Mouse (Mus musculus) megakaryocyte progenitor cell, adult 5-6 weeks (primary cell): ENCODE measurements around the gene Rnf43. TPM values are rescaled to one million over a fixed set of nuclear protein-coding genes. Genes with fewer than 3 reads are reported as not detected.

ENCODE experiments used
- ATAC-seq: replicated peaks from 2 replicates; pipeline ENCODE4 v1.8.0; 2016; ENCODE audit warnings: mild to moderate bottlenecking, moderate TSS enrichment, inconsistent platforms; ENCODE audit not compliant: poor library complexity
- total RNA-seq, 2 experiments: library from RNA; stranded (forward) in 1 of 2; stranded (reverse) in 1 of 2; fragments of 157-497, 149-512 nt in 1 of 2; fragments of 200-1000 nt in 1 of 2; gene quantifications; 2 replicates each; pipeline versions ENCODE4 v1.2.3 to v1.2.4; 2015 to 2017

Rnf43 gene
- total RNA-seq, 2 experiments from 2014 or later = 3.0 to 5.1 TPM

GRCm38 (mm10) chr11:87744964-87745363 lies 82.4 kb downstream of the Rnf43 start:
- ATAC-seq = no peak

- no peak for ATAC-seq
Observed at GRCm38 (mm10) chr11:87745632-87746555, 83.4 kb downstream of the Rnf43 start.

DNA sequence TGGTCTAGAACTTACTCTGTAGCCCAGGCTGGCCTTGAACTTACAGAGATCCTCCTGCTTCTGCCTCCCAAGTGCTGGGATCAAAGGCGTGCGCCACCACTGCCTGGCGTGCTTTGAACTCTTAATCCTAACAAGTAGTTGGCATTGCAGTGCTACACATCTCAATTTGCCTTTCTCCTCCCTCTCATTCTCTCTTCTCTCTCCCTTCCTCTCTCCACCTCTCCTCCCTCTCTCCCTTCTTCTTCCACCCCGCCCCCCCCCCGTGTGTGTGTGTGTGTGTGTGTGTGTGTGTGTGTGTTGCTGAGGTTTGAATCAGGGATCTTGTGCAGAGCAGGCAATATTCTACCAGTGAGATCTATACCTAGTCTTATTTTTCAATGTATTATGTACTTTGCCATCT lies 84.8 kb downstream of the Rnf43 start:
- ATAC-seq = no peak

DNA sequence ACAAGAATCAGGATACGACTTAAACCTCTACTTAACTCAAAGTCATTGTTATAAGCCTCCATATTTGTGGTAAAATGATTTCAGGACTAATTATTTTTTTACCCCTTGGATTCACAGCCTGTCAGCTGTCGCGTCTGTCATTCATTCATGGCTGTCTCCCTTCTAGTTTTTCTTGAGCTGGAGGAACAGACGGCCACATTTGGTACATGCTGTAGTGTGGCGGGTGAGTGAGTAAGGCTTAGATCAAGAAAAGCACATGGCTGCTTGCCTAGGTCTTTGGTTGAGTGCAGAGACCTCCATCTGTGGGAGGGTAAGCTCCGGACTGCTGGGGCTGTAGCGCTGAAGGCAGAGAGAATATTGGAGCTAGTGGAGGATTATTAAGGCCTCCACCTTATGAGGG lies 85.2 kb downstream of the Rnf43 start:
- no peak for ATAC-seq

GRCm38 (mm10) chr11:87748132-87749119 lies 85.9 kb downstream of the Rnf43 start:
- ATAC-seq = peak; percentile 49

- ATAC-seq = peak; percentile 65
Observed at GRCm38 (mm10) chr11:87749192-87750042, 86.9 kb downstream of the Rnf43 start.

- ATAC-seq = peak; percentile 22
Observed at GRCm38 (mm10) chr11:87750043-87750421, 87.5 kb downstream of the Rnf43 start.

DNA sequence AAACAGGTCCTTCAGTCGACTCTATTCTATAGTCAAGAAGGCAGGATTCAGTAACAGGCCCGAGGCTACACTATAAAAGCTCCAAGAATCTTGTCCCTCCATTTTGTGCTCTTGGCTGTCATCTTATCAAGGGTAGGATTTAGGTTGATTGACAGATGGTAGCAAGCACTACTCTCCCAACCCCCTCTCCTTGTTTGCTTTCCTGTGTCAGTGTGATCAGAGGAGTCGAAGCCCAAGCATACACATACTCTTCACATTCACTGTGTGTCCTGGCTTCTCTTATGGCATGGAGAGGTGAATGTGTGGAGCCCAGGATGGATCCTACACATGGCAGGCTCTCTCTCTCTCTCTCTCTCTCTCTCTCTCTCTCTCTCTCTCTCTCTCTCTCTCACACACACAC lies 88.0 kb downstream of the Rnf43 start:
- no peak for ATAC-seq

GRCm38 (mm10) chr11:87751031-87751430 lies 88.5 kb downstream of the Rnf43 start:
- no peak for ATAC-seq

DNA sequence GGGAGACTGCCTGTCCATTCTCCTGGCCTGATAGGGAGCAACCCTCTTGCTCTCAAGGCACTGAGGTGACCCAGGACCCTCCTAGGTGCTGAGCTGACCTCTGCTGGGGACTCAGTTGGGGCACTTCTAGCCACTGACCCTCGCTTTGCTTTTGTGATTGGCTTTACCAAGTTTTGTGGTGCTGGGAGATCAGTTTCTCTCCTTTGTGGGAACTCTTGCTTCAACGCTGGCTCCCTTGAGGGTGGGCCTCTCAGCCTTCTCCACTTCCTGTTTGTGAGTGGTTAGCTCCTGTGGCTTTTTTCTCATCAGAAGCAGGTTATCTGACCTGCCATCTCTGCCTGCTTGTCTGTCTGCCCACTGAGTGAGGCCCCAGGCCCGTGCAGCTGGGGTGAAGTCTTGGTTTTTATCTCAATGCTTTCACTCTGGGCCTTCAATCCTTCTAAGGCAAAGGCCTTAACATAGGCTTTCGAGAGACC lies 89.0 kb downstream of the Rnf43 start:
- peak; percentile 9; the same call in 1 of the 2 replicates for ATAC-seq

DNA sequence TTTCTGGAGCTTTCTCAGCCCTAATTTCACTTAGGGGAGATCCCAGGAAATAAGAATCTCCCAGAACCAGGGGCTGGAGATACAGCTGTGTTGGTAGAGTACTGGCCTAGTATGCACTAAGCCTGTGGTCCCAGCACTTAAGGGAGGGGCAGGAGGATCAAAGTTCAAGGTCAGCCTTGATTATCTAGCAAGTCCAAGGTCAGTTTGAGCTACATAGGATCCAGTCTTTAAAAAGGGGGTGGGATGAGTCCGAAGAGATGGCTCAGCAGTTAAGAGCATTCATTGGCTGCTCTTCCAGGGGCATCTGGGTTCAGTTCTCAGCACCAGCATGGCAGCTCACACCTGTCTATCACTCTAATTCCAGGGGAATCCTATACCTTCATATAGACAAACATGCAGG lies 89.8 kb downstream of the Rnf43 start:
- no peak for ATAC-seq

DNA sequence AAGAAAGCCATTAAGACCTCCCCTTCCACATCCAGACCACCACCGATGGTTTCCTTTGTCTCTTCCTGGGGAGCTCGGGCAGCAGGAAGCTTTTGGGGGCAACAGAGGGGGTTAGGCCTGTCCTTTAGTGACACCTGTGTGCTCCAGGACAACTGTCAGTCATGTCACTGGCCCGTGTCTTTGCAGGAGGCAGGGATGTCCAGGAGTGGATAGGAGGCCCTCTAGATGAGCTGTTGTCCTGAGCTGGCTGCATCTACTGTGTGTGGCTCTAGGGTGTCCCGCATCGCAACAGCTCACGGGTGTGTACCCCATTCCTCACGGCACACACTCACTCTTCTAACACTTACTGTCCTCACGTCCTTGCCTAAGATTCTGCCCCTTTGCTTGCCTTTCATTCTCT lies 90.7 kb downstream of the Rnf43 start:
- ATAC-seq = no peak

GRCm38 (mm10) chr11:87753891-87754501 lies 91.5 kb downstream of the Rnf43 start:
- no peak for ATAC-seq

- ATAC-seq = no peak
Observed at GRCm38 (mm10) chr11:87754603-87755002, 92.1 kb downstream of the Rnf43 start.

DNA sequence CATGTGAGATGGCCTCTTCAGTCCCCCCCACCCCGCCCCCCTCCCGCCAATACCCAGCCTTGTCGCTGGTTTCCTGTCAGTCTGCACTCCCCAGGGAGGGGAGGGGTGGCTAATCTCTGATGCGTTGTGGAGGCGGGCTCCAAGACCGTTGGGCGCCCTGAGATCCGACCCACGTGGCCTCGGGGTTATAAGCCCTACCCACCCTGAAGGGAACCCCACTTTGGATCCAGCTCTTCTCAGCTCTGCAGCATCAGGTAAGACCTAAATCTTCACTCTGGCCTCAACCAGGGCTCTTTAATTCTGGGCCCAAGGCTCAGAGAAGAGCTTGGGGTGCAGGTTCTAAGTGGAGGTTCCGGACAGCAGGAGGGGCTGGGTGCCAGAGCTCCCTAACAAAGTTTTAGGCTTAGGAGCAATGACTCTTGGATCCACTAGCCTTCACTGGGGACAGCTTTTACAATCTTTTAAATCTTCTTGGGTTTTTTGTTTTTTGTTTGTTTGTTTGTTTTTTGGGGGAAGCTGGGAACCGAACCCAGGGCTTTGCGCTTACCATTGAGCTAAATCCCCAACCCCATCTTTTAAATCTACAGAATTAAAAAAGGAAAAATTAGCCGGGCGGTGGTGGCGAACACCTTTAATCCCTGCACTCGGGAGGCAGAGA lies 93.0 kb downstream of the Rnf43 start:
- peak; percentile 32 for ATAC-seq

DNA sequence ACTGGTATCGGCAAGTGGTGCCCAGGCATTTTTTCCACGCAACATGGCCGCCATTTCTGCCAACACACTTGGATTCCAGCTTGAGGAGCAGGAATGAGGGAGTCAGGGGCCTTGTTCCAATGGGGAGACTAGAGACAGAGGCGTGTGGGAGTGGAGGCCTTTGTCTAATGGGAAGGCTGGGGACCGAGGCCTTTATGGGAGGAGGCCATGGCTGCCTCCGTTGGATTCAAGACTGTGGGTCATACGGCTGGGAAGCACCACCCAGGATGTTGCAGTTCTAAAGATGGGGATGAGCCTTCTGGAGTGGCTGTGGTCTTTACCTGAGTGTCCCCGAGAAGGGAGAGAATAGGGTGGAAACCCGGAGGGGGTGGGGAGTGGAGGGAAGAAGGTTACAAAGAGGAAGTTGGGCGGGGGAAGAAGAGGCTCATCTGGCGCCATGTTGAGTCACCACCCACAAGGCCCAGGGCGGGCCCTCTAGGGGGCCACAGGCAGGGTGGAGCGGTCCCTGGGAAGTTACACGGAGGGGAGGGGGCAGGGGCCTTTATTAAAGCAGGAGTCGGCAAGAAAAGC lies 93.8 kb downstream of the Rnf43 start:
- no peak for ATAC-seq

GRCm38 (mm10) chr11:87757001-87757954 lies 94.8 kb downstream of the Rnf43 start:
- ATAC-seq = no peak
